Mouse (Mus musculus) heart, postnatal 0 days (tissue): ENCODE measurements around the gene Mthfr. TPM values are rescaled to one million over a fixed set of nuclear protein-coding genes. Genes with fewer than 3 reads are reported as not detected.

Experiments
- ATAC-seq: fragments of 200-750 bp; cut with Nextera tagmentation; 2 replicates; pipeline ENCODE4 v1.8.0; 2017; ENCODE audit warnings: low read depth, moderate number of reproducible peaks, moderate library complexity; ENCODE audit not compliant: insufficient read depth
- DNase-seq: peaks from one replicate; pipeline ENCODE4 v3.0.0-alpha.2; 2016; ENCODE audit warnings: low spot score
- H3K27ac ChIP-seq: fragments of 300-500 bp; sonication (generic); 2 replicates; pipeline ENCODE4 v1.5.1; 2014; ENCODE audit warnings: low read depth, mild to moderate bottlenecking
- H3K27me3 ChIP-seq: fragments of 300-500 bp; sonication (generic); 2 replicates; pipeline ENCODE4 v1.6.1; 2014; ENCODE audit warnings: low read length, mixed read lengths; ENCODE audit not compliant: control insufficient read depth, insufficient read depth
- H3K36me3 ChIP-seq: fragments of 300-500 bp; sonication (generic); replicated peaks from 2 replicates; pipeline ENCODE4 v1.6.1; 2014; ENCODE audit warnings: low read length, mixed read lengths; ENCODE audit not compliant: control insufficient read depth, insufficient read depth
- H3K4me1 ChIP-seq: fragments of 300-500 bp; sonication (generic); 2 replicates; pipeline ENCODE4 v1.6.1; 2014; ENCODE audit warnings: antibody characterized with exemption; ENCODE audit not compliant: control insufficient read depth, insufficient read depth
- H3K4me2 ChIP-seq: fragments of 300-500 bp; sonication (generic); 2 replicates; pipeline ENCODE4 v1.6.1; 2014; ENCODE audit warnings: low read depth, mild to moderate bottlenecking, low read length, moderate library complexity
- H3K4me3 ChIP-seq: fragments of 300-500 bp; sonication (generic); 2 replicates; pipeline ENCODE4 v1.5.1; 2014; ENCODE audit warnings: low read depth, low read length
- H3K9ac ChIP-seq: fragments of 300-500 bp; sonication (generic); replicated peaks from 2 replicates; pipeline ENCODE4 v1.6.1; 2014; ENCODE audit warnings: low read depth, low read length, mixed read lengths
- H3K9me3 ChIP-seq: fragments of 300-500 bp; sonication (generic); replicated peaks from 2 replicates; pipeline ENCODE4 v1.6.1; 2016; ENCODE audit warnings: low read length; ENCODE audit not compliant: control insufficient read depth
- CTCF ChIP-seq: IDR thresholded peaks from 2 replicates; pipeline ENCODE4 v1.5.1; 2016; ENCODE audit warnings: antibody characterized with exemption, control low read depth, low read depth
- EP300 ChIP-seq: IDR thresholded peaks from 2 replicates; pipeline ENCODE4 v1.6.1; 2016; ENCODE audit warnings: antibody characterized with exemption, low read depth
- WGBS: fragments of 180-500 bp; shearing (Covaris S2); extraction: QIAGEN DNeasy Blood & Tissue Kit; methylation state at CpG from one replicate; pipeline ENCODE4 v1.1.7; 2014; 5-methylcytosine and 5-hydroxymethylcytosine counted together
- polyA plus RNA-seq: library from polyadenylated mRNA; unstranded; fragments of >200 nt; fragmentation: Nextera tagmentation; extraction: Ambion mirVana; gene quantifications from 2 replicates; pipeline ENCODE4 v1.2.1, GENCODE M21; 2015
- total RNA-seq: library from RNA; depleted of rRNA; stranded (reverse); fragments of >200 nt; gene quantifications from 2 replicates; pipeline ENCODE4 v1.2.3, GENCODE M21; 2014; ENCODE audit warnings: low replicate concordance

The Mthfr gene
- total and polyA plus RNA-seq, 2 experiments from 2014 or later: 6.3 to 37.6 TPM

DNA sequence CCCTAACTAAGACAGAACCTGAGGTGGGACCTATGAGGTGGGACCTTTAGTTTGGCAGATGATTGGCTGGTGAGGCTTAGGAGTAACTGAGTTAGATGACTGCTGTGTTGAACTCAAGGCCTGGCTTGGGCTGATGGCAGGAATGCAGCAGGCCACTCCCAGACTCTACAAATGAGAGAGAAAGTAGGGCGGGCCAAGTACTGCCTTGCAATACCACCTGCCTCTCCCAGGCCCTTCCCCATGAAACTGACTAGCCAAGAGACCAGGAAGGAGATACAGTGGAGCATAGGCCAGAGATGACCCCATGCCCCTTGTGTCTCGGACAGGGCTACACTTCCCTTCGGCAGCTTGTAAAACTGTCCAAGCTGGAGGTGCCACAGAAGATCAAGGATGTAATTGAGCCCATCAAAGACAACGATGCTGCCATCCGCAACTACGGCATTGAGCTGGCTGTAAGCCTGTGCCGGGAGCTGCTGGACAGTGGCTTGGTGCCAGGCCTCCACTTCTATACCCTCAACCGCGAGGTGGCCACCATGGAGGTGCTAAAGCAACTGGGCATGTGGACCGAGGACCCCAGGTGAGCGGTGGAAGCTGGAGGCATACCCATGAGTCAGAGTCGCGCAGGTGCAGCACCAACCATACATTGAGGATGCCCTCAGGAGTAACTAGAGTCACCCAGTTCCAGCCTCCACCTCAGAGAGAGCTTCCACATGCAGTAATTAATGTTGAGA lies 12.3 kb downstream of the Mthfr start:
- H3K9me3 ChIP-seq: no peaks in the 10 kb centered on the region
- H3K4me2 ChIP-seq: no peak overlapping the region
- H3K4me3 ChIP-seq: no peak overlapping the region
- H3K27ac ChIP-seq: no peak overlapping the region
- peaks cover 1% of the 10 kb centered on the region; the same call in 1 of the 2 replicates for H3K4me1 ChIP-seq
- no peaks in the 10 kb centered on the region for H3K27me3 ChIP-seq
- no peak for TF ChIP-seq CTCF
- TF ChIP-seq EP300: no peak
- H3K9ac ChIP-seq: no peak overlapping the region
- no peak for ATAC-seq
- WGBS: 90% methylated on average over 13 of the region's 13 CpGs
- DNase-seq: no peak
- peaks cover 87% of the 10 kb centered on the region for H3K36me3 ChIP-seq

DNA sequence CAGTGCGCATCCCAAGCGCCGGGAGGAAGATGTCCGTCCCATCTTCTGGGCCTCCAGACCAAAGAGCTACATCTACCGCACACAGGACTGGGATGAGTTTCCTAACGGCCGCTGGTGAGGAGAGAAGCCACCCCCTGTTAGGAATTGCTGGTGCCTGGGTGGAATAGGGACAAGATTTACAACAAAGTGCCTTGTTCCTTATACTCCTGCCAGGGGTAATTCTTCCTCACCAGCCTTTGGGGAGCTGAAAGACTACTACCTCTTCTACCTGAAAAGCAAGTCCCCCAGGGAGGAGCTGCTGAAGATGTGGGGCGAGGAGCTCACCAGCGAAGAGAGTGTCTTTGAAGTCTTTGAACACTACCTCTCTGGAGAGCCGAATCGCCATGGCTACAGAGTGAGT lies 13.0 kb downstream of the Mthfr start:
- H3K4me1 ChIP-seq: peaks cover 7% of the 10 kb centered on the region; the same call in 1 of the 2 replicates
- no peak for DNase-seq
- no peak overlapping the region for H3K4me2 ChIP-seq
- ATAC-seq: no peak
- 95% methylated on average over 11 of the region's 11 CpGs for WGBS
- no peak overlapping the region for H3K27ac ChIP-seq
- H3K9ac ChIP-seq: no peak overlapping the region
- H3K9me3 ChIP-seq: no peaks in the 10 kb centered on the region
- TF ChIP-seq CTCF: no peak
- no peak for TF ChIP-seq EP300
- no peaks in the 10 kb centered on the region for H3K27me3 ChIP-seq
- peaks cover 92% of the 10 kb centered on the region for H3K36me3 ChIP-seq
- no peak overlapping the region for H3K4me3 ChIP-seq

DNA sequence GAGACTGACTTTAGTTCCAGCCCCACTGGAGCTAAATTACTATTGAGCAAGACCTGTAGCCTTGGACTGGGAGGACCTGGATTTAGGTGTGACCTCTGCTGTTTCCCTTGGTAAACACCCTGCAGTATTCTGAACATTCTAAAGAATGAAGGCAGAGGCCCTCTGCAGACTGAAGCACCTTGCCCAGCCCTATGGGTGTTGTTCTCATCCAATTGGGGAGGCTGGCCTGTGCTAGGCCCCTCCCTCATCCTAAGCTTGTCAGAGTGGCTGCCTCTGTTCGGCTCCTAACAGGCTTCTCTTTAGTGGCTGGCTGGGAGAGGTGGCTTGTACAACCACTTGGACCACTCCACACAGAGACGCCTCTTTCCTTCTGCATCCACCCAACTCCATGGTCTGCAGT lies 14.1 kb downstream of the Mthfr start:
- 59% methylated on average over 2 of the region's 2 CpGs for WGBS
- H3K27ac ChIP-seq: no peak overlapping the region
- H3K4me2 ChIP-seq: no peak overlapping the region
- H3K4me3 ChIP-seq: no peak overlapping the region
- TF ChIP-seq EP300 (no peak), CTCF (no peak)
- no peaks in the 10 kb centered on the region for H3K9me3 ChIP-seq
- DNase-seq: no peak
- H3K9ac ChIP-seq: no peak overlapping the region
- H3K27me3 ChIP-seq: no peaks in the 10 kb centered on the region
- H3K36me3 ChIP-seq: peaks cover 93% of the 10 kb centered on the region
- ATAC-seq: no peak
- peaks cover 18% of the 10 kb centered on the region; the same call in 1 of the 2 replicates for H3K4me1 ChIP-seq

DNA sequence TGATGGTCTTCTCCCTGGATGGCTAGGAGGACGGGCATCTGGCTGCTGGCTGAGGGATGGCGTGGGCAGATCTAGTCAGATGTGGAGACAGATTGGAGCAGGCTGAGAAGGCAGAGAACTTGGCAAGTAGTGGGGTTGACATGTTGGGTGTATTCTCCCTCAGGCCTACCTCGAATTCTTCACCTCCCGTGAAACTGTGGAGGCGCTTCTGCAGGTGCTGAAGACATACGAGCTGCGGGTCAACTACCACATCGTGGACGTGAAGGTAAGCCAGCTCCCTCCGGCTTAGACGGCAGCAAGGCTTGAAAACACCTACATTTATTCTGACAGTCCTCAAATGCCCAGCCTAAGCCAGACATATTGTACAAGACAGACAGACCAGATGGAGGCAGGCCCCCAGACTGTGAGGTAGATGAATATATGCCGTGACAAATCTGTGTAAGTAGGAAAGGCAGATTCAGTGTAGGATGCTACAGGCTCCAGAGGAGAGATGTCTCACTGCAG lies 14.6 kb downstream of the Mthfr start:
- Histone ChIP-seq H3K4me2 (no peak overlapping the region), H3K4me3 (no peak overlapping the region), H3K27me3 (no peaks in the 10 kb centered on the region), H3K27ac (no peak overlapping the region), H3K36me3 (peaks cover 93% of the 10 kb centered on the region), H3K9ac (no peak overlapping the region), H3K9me3 (no peaks in the 10 kb centered on the region), H3K4me1 (peaks cover 19% of the 10 kb centered on the region; the same call in 1 of the 2 replicates)
- ATAC-seq (no peak), DNase-seq (no peak)
- WGBS: 94% methylated on average over 12 of the region's 12 CpGs
- TF ChIP-seq EP300: no peak
- TF ChIP-seq CTCF: no peak

DNA sequence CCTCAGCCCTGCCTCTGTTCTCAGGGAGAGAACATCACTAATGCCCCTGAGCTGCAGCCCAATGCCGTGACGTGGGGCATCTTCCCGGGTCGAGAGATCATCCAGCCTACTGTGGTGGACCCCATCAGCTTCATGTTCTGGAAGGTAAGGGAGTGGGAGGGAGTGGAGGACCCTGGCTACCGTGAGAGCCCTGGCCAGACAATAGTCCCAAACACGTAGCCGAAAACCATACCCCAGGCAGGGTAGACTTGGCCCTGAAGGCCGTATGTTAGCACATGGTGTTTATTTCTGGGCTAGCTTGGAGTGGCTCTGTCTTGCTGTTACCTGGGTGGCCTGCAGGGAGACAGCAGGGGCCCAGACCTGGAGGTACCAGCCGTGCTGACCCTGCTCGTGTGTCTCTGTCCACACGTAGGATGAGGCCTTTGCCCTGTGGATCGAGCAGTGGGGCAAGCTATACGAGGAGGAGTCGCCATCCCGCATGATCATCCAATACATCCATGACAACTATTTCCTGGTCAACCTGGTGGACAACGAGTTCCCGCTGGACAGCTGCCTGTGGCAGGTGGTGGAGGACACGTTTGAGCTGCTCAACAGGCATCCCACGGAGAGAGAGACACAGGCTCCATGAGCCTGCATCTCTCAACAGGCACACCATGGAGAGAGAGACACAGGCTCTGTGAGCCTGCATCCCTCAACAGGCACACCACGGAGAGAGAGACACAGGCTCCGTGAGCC lies 16.3 kb downstream of the Mthfr start:
- 89% methylated on average over 21 of the region's 21 CpGs for WGBS
- H3K9ac ChIP-seq: no peak overlapping the region

More for the DNA sequence above, 16.3 kb downstream of the Mthfr start:
- peaks cover 19% of the 10 kb centered on the region; the same call in 1 of the 2 replicates for H3K4me1 ChIP-seq
- no peaks in the 10 kb centered on the region for H3K9me3 ChIP-seq
- no peaks in the 10 kb centered on the region for H3K27me3 ChIP-seq
- H3K36me3 ChIP-seq: peaks cover 80% of the 10 kb centered on the region
- DNase-seq (no peak), ATAC-seq (no peak)
- no peak overlapping the region for H3K4me3 ChIP-seq
- H3K4me2 ChIP-seq: no peak overlapping the region
- H3K27ac ChIP-seq: no peak overlapping the region
- TF ChIP-seq EP300: no peak
